Mouse (Mus musculus): Measurements from ENCODE around the gene B3gat1.

B3gat1 gene

DNA sequence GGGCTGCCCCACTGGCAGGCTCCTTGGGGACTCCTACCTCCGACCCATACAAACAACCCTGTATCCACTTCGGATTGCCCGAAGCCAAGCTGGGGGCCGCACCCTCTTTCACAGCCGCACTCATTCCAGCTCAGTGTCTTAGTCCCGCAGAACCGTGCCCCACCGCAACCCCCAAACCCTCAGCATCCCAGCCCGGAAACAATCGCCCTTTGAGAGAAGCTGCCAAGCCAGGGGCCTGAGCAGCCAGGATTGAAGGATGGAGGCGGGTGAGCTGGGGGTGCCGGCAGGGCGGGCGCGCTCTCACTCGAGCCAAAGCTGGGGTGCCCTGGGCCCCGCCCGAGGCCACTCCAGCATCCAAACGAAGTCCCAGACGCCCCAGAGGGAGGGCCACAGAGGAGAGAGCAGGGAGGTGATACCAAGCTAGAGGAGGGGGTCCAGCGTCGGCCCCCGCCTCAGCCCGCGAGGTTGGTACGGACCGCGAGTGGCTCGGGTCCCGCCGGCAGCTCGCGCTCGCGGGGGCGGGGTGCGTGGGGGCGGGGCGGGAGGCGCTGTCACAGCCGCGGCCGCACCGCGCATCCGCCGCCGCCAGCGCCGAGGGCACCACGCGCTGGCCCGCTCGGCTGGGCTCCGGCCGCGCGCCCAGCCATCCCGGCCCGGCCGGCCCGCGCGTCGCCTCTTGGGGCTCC lies at the start of gene B3gat1:
Gene B3gat1 (plus strand): TSS at position 523 of the 686 bp plus-strand sequence.
- CTCF ChIA-PET, result no interaction called here
- POLR2A ChIA-PET, result interaction anchor here in 1 of 4 experiments (1.2 kb wide), 1 partner anchor 112 kb away, joined by 3 read pairs; no protein-coding TSS in a partner anchor

- POLR2A ChIA-PET, result no interaction called here
- CTCF ChIA-PET, result no interaction called here
Observed at GRCm38 (mm10) chr9:26689171-26689570, 44.4 kb upstream of the B3gat1 start.

- ChIA-PET POLR2A (no interaction called here), CTCF (no interaction called here)
Observed at GRCm38 (mm10) chr9:26689956-26690698, 43.4 kb upstream of the B3gat1 start.

DNA sequence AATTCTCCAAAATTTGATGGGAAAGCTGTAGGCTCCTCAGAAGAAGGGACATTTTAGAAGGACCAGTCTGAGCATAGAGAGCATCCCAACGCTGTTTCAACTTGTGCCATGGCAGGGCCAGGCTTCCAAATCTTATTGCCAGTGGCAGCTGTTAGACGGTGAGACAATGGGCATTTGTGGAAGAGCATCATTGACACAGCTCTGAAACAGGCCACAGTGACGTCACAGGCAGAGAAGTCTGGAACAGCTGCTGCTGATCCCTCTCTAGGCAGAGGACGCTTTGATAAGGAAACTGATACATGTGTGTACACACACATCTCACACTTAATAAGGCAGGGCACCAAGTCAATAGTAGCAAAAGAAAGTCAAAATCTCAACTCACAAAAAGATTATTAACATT lies 40.9 kb upstream of the B3gat1 start:
- CTCF ChIA-PET, result no interaction called here
- POLR2A ChIA-PET, result no interaction called here

DNA sequence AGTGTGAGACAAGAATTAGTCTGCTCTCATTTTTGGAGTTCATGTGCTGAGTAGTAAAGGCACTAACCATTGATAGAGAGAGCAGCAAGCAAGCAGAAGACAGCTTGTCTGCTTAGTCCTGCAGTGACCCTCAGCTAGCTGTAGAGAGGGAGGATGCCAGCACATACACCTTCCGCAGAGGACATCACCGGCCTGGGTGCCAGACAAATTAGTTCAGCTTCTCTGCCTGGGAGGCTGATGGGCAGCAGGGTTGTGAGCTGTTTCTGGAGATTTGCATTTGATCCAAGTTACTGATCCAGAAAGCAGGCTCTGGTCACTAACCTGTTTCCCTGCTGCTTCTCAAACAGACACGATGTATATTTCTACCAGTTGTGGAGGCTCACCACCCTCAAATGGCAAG lies 38.9 kb upstream of the B3gat1 start:
- ChIA-PET POLR2A (interaction anchor here in 1 of 4 experiments (0.5 kb wide), 1 partner anchor 604 kb away, joined by 3 read pairs; the partner anchor contains the start of gene Igsf9b), CTCF (no interaction called here)

- ChIA-PET POLR2A (no interaction called here), CTCF (no interaction called here)
Observed at GRCm38 (mm10) chr9:26695178-26695577, 38.4 kb upstream of the B3gat1 start.

DNA sequence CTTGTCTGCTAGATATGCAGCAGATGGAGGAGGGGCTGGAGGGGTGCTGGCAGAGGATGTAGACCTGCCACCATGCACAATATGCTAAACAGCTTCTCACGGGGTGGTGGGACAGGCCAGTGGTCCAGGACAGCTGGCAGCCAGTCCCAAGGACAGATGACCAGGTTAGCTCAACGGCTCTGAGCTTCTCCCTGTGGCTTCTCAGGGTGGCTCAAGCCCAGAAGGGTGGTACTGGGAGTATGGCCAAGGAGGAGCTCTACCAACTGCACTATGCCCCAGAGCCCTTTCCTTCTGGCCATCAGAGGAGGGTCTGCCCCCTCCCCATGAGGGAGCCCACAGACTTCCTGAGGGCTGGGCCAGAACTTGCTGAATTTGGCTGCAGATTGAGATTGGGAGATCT lies 35.2 kb upstream of the B3gat1 start:
- ChIA-PET POLR2A (no interaction called here), CTCF (no interaction called here)

DNA sequence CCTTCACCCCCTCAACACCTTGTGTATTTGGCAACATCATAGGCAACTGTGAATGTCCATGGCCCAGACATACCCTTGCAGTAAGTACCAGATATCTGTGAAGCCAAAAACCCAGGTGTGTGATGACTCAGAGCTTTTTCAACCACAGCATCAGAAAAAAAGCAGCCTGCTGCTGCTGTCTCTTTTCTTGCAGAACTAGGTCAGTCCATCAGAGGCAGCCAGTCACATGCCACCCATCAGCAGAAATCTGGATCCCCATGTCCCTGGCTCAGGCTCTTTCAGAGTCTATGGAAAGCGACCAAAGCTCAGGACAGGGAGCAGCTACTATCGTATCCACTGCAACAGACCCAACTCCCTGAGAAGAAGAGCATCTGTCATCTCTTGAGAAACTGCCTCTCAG lies 33.2 kb upstream of the B3gat1 start:
- ChIA-PET CTCF (no interaction called here), POLR2A (no interaction called here)

DNA sequence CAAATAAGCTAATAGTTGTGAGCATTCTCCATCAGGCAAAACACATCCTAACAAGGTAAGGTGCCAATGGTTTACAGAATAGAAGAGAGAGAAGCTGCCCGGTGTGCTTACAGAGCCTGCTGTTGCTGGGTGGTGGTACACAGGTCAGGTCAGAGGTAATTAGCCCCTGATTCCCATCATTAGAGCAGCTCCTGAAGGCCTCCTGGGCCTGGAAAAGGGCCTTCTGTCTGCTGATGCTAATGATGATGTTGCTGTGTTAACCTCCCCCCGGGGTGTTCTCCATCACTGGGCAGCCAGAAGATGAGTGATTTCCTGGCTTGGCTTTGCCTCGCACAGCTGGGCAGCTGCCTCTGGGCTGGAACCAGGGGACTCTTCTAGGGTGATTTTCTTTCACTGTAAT lies 15.1 kb upstream of the B3gat1 start:
- CTCF ChIA-PET, result no interaction called here

DNA sequence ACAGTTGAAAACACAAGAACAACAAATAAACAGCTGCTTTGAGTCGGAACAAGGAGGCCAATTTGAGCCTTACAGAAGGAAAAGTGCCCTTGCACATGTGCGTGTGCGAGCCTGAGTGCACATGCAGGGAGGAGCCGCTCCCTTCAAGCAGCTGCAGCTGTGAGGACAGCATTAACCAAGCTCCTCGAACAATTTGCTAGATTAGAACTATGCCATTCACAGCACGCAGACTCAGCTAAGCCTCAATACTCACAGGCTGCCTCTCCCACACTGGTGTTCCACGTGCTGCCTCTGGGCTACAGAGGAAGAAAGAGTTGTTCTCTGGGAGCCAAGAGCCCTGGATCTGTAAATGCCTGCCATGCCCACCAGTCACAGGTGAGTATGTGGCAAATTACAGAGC lies 11.8 kb upstream of the B3gat1 start:
- ChIA-PET POLR2A (no interaction called here), CTCF (no interaction called here)

More for the DNA sequence above, 15.1 kb upstream of the B3gat1 start:
- POLR2A ChIA-PET, result no interaction called here

GRCm38 (mm10) chr9:26725709-26726108 lies 7.8 kb upstream of the B3gat1 start:
- ChIA-PET POLR2A (no interaction called here), CTCF (no interaction called here)

DNA sequence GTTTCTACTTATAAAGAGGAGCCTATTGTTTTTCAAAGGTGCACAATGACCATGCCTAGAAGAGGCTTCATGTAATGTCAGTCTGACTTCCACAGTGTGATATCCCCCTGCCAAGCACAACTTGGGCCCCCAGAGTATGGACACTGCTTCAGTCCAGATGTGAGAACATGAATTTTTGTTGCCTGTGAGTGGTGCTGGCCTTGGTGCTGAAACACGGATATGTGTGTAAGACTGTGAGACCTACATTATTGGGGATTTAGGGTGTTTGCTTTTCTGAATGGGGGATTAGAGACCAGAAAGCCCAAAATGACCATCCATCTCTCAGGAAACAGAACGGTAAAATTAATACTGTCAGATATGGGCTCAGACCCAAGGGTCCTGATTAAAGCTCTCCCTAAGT lies 6.1 kb upstream of the B3gat1 start:
- ChIA-PET CTCF (no interaction called here), POLR2A (interaction anchor here in 1 of 4 experiments (0.7 kb wide), 1 partner anchor 73 kb away, joined by 3 read pairs; no protein-coding TSS in a partner anchor)

DNA sequence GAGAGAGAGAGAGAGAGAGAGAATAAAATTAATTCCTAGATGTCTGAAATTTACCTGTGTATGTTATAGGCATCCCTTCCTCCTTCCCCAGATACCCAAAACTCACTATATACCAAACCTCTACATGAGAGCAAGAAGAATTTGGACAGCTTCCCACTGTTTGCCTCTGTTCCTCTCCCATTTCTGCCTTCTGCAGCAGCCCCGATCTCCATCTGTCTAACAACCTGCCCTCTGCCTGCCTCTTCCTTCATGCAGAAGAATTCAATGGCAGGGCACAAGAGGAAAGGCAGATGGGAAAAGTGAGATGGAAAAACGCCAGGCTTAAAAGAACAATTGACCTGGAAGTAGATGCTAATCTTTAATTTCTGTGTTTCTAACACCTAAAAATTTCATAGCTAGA lies 5.0 kb upstream of the B3gat1 start:
- ChIA-PET POLR2A (interaction anchor here in 1 of 4 experiments (0.7 kb wide), 1 partner anchor 1164 kb away, joined by 10 read pairs; no protein-coding TSS in a partner anchor), CTCF (interaction anchor here in 1 of 4 experiments (0.7 kb wide), 1 partner anchor 1038 kb away, joined by 8 read pairs; no protein-coding TSS in a partner anchor)

- ChIA-PET CTCF (interaction anchor here in 3 of 4 experiments (0.6 to 1.2 kb wide), 3 partner anchors 22 to 372 kb away, joined by 3 to 5 read pairs (median 3); no protein-coding TSS in a partner anchor), POLR2A (no interaction called here)
Observed at GRCm38 (mm10) chr9:26733986-26734385, 458 bp downstream of the B3gat1 start.

DNA sequence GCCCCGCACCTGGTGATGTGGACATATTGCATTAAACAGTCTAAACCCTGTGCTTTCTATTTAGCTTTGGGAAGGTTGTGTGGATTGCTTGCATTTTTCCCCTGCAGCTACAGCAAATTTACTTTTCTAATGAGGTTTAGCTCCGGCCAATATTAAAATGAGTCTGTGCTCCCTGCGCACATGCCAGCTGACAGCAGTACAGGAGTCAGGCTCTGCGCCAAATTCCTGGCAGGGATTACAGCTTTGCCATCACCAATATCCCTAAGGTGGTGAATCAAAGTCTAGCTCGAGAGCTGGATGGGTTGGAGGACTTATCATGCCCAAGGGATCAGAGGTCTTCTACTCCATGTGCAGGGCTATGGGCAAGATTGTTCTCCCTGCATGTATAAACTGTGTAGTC lies 3.6 kb downstream of the B3gat1 start:
- POLR2A ChIA-PET, result no interaction called here

DNA sequence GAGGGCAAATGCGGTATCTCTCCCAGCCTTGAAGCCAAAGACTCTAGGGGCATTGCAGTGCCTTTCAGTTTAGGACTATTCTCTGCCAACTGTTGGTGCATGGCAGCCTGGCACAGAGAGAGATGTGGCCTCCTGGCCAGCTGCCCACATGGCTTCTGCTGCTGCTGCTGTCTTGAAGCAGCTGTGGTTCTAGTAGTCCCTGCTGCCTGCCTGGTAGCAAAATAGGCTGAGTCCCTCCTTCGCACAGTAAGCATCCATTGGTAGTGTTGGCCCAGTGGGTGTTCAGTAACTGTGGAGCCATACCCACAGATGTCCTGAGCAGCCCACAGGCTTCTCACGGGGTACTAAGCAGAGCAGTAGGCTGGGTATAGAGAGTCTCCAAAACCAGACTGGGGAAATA lies 9.3 kb downstream of the B3gat1 start:
- POLR2A ChIA-PET, result no interaction called here
- CTCF ChIA-PET, result no interaction called here

More for the DNA sequence above, 3.6 kb downstream of the B3gat1 start:
- CTCF ChIA-PET, result no interaction called here

GRCm38 (mm10) chr9:26747121-26747520 lies 13.6 kb downstream of the B3gat1 start:
- CTCF ChIA-PET, result no interaction called here
- POLR2A ChIA-PET, result no interaction called here

GRCm38 (mm10) chr9:26748893-26749292 lies 15.4 kb downstream of the B3gat1 start:
- POLR2A ChIA-PET, result no interaction called here
- CTCF ChIA-PET, result no interaction called here

DNA sequence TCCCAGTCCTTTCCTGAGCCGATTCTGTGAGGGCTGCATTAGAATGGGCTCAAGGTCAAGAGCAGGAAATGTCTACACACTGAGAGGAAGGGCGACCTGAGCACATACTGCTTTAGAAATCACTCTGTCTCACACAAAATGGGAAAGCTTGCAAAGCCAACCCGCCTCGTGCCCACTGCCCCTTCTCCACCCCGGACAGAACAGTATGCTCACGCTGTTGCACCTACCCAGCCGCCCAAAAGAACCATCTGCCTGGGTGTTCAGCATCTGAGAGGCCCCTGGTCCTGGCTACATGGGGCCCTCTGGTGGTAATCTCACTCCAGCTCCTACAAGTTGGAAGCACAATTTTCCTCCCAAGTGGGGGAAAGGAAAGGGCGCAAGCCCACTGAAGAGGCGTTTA lies 26.6 kb downstream of the B3gat1 start:
- POLR2A ChIA-PET, result interaction anchor here in 1 of 4 experiments (1.0 kb wide), 1 partner anchor 15 kb away, joined by 4 read pairs; no protein-coding TSS in a partner anchor
- CTCF ChIA-PET, result interaction anchor here in 2 of 4 experiments (0.7 to 1.4 kb wide), 4 partner anchors 14 to 940 kb away, joined by 3 to 4 read pairs (median 3); no protein-coding TSS in a partner anchor

- POLR2A ChIA-PET, result interaction anchor here in 1 of 4 experiments (1.0 kb wide), 1 partner anchor 15 kb away, joined by 4 read pairs; no protein-coding TSS in a partner anchor
- CTCF ChIA-PET, result interaction anchor here in 2 of 4 experiments (0.7 to 1.4 kb wide), 4 partner anchors 13 to 940 kb away, joined by 3 to 4 read pairs (median 3); no protein-coding TSS in a partner anchor
Observed at GRCm38 (mm10) chr9:26760576-26760975, 27.0 kb downstream of the B3gat1 start.

GRCm38 (mm10) chr9:26762477-26762876 lies 28.9 kb downstream of the B3gat1 start:
- POLR2A ChIA-PET, result no interaction called here
- CTCF ChIA-PET, result interaction anchor here in 1 of 4 experiments (0.5 kb wide), 1 partner anchor 124 kb away, joined by 3 read pairs; no protein-coding TSS in a partner anchor
